Mouse (Mus musculus) ovary, postnatal 10 days (tissue): ENCODE data around the gene Cdh13.

Source experiments
- DNase-seq: peaks from one replicate; pipeline ENCODE4 v3.0.0; 2022; ENCODE audit warnings: low spot score

Gene Cdh13

DNA sequence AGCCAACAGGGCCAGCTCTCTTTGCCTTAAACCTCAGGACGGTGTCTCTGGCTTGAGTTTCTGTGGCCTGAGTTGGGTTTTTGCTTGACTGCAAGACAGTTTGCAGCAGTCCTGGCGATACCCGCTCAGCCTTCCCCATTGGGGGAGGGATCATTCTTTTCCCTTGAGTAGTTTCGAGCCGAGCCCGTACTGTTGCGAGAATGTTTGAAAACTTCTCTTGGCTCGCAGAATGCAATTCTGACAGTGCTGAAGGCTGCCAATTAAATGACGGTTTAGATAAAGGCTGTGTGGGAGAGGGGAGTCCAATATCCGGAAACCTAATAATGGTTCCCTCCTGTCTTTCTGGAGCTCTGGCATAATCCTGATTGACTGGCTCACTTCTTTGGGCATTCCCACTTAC is 23.4 kb downstream of the Cdh13 start:
- no peak for DNase-seq

DNA sequence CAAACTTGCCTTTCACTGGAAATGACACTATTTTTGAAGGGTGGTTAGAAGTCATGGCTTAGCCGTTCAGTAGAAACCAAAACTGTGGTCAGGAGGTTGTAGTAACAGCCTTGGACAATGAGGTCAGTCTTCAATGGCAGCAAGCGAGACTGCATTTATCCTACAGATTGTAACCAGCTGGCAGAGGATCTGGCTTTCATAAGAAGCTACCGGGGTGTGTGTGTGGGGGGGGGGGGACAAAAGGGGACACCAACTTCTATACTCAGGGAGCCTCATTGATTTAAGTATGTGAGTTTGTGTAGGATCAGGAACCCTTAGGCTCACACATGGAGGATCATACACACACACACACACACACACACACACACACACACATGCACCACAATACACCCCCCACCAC is 25.6 kb downstream of the Cdh13 start:
- no peak for DNase-seq

GRCm38 (mm10) chr8:118313426-118314187 is 30.1 kb downstream of the Cdh13 start:
- no peak for DNase-seq

GRCm38 (mm10) chr8:118314188-118314563 is 30.6 kb downstream of the Cdh13 start:
- no peak for DNase-seq

DNA sequence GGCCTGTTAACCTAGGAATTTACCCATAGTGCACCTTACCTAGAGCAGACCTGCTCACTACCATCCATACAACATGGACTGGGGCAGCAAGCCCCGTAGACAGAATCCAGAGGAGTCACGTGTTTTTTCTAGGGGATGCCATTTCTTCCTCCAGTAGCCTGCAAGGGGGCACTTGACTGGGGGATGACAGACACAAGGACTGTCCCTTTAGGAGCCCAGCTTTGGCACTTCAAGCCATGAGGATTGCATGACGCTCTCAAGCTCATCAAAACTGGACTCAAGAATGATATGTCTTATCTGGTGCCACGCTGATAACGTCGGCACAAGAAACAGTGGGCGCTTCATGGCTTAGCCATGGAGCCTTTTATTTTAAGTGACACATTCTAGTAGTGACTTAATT is 31.4 kb downstream of the Cdh13 start:
- no peak for DNase-seq

- DNase-seq: no peak
These were observed 32.9 kb downstream of the Cdh13 start for GRCm38 (mm10) chr8:118316440-118316839.

GRCm38 (mm10) chr8:118320566-118320965 is 37.0 kb downstream of the Cdh13 start:
- no peak for DNase-seq

DNA sequence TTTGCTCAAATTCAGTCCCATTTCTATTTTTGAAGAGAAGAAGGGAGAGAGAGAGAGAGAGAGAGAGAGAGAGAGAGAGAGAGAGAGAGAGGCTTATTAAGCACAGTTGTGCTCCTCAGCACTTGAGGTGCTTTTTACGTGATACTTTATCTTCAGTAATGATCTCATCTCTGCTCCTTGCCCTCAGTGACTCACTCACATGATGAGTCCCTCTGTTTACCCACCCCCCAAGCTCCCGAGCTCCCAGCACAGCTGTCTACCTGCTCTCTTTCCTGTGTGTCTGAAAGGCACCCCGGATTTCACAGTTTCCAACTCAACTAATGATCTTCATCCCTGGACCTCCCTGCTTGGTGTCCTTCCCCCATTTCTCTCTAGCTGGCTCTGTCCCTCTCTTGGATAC is 39.9 kb downstream of the Cdh13 start:
- DNase-seq: no peak

DNA sequence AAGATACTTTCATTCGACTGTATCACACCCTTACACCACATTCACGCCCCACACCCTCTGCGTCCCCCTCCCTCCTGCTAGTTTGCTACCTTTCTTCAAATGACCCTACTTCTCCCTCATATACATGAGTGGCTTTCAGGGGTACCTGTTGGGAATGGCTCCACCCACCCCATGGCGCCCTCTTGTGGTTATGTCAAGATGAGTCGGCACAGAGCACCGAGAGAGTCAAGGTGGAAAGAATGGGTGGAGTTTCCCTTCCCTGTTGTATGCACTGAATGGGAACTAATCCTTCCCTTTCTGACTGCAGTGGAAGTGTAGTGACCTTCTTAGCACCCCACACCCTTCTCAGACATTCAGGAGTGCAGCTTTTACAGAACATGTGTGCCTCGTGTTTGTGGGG is 51.4 kb downstream of the Cdh13 start:
- DNase-seq: no peak

- no peak for DNase-seq
These were observed 56.2 kb downstream of the Cdh13 start for GRCm38 (mm10) chr8:118339711-118340110.

DNA sequence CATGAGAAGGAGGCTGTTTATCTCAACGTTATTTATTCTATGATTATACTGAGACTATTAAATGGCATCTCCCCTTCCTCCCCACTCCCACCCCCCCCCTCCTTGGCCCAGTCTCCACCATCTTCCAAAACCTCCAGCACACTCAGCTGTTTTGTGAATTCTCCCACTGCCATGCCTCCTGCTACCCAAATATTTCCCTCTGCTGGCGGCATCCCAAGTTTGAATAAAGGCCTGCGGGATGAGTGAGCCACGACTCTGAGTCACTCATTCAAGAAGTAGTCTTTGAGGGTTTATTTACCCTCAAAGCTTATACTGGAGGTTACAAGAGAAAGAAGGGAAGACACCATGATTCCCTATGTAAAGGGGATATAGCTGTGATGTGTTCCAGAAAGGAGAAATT is 59.7 kb downstream of the Cdh13 start:
- no peak for DNase-seq

GRCm38 (mm10) chr8:118348710-118349489 is 65.4 kb downstream of the Cdh13 start:
- no peak for DNase-seq

- no peak for DNase-seq
These were observed 66.6 kb downstream of the Cdh13 start for GRCm38 (mm10) chr8:118350136-118350535.

- no peak for DNase-seq
These were observed 69.5 kb downstream of the Cdh13 start for GRCm38 (mm10) chr8:118353022-118353421.

- no peak for DNase-seq
These were observed 73.5 kb downstream of the Cdh13 start for GRCm38 (mm10) chr8:118357067-118357466.

DNA sequence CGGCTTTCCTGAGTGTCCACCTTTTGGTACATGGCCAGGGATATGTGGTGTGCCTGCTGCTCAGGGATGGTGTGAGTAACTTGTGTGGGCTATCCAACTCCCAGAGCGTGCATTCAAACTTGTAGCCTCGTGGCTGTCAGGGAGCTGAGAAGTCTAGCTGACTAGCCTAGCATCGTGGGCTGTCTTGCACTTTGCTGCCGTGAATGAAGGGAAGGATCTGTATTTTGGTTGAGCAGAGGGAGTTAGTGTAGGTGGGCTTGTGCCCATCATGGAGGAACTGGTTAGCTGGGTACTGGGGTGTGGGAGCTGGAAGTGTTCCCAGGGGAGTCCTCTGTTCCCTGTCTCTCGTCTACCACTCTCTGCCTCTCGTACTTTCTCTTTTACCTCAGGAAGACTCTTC is 74.1 kb downstream of the Cdh13 start:
- no peak for DNase-seq

DNA sequence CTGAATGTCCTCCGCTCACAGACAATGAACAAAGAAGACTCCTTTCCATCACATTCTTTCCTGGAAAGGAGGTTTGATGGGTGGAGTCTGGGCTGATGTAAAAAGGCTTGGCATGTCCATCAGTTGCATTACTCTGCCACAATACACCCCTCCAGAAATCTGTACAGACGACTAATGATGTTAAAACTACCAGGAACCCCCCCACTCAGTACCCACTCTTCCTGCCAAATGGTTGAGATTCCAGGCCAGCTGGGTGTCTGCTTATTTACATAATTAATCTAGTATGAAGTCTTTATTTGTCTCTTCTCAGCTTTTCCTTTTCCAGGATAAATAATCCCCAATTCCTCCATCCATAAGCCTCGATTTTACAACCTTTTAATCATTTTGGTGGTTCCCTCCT is 80.2 kb downstream of the Cdh13 start:
- DNase-seq: no peak

DNA sequence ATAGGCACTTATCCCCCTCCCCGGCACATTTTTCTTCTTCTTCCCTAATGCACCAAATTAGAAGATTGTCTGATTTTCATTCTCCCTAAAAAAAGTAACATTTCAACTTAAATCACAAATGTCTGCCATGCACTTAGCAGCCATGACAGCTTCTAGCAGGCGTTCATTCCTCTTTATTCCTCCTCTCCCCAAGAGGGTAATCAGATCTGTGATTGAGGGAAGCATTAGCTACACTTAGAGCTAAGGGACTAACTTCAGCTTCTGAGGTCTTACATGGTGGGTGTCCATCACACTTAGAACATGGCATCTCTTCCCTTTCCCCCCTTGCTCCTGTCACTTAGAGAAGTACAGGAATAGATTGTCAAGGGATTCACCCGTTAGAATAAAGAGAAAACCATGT is 89.6 kb downstream of the Cdh13 start:
- no peak for DNase-seq

GRCm38 (mm10) chr8:118374738-118375137 is 91.2 kb downstream of the Cdh13 start:
- DNase-seq: no peak

- no peak for DNase-seq
These were observed 93.3 kb downstream of the Cdh13 start for GRCm38 (mm10) chr8:118376791-118377190.

DNA sequence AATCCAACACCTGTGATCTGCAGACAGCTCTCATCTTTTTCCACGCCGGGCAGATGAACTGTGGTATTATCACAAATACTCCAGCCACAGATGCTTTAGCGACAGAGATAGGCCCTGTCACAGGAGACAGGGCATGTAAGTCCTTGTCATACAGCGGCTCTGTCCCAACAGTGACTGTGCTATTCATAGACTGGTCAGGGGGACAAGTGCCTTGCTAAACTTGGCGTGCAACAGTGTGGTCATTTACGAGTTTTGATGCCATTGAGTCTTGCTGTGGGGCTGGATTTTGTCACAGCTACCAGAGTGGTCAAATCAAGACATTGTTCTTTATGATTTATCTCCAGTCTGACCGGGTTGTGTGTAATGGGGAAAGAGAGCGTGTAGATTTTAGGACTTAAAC is 95.5 kb downstream of the Cdh13 start:
- DNase-seq: no peak

GRCm38 (mm10) chr8:118379657-118380056 is 96.1 kb downstream of the Cdh13 start:
- DNase-seq: no peak

- no peak for DNase-seq
These were observed 96.5 kb downstream of the Cdh13 start for GRCm38 (mm10) chr8:118380058-118380457.

- DNase-seq: no peak
These were observed 97.2 kb downstream of the Cdh13 start for GRCm38 (mm10) chr8:118380782-118381181.
